ENCODE assay signal across 8 mouse cellular contexts in genomic region chr17:84112411-84113031, GRCm38 (mm10).
A peak's percentile ranks its signal among the peaks of the same experiment; 100 is the strongest.
DNase-seq lines count a peak whose midpoint lies in the region; ATAC-seq lines count a peak whose summit lies in the region.

No protein-coding gene starts in this region.

- H3K36me3 ChIP-seq in heart, embryonic 11.5 days (ENCODE audit: control insufficient read depth, insufficient read depth, low read length) = no peaks in the 10 kb centered on the region
- no peaks in the 10 kb centered on the region for H3K36me3 ChIP-seq in liver, embryonic 16.5 days (ENCODE audit: control insufficient read depth, insufficient read depth)

- peak; percentile 99 for DNase-seq in heart, adult 11 months
- peak; percentile 47 for DNase-seq in embryo, embryonic 10.5 days (ENCODE audit: low spot score)
- DNase-seq in heart, postnatal 10 days = peak; percentile 80
- DNase-seq in natural killer cell, adult 2 months (ENCODE audit: low spot score in 2 of 2) = no peak
- DNase-seq in spleen, postnatal 4 days (ENCODE audit: low spot score in 2 of 2) = no peak

- no peaks in the 10 kb centered on the region for H3K27me3 ChIP-seq in heart, embryonic 11.5 days (ENCODE audit: control insufficient read depth, insufficient read depth, low read length)
- no peaks in the 10 kb centered on the region for H3K27me3 ChIP-seq in liver, embryonic 16.5 days (ENCODE audit: control insufficient read depth, insufficient read depth, low read depth, low read length)

- intact Hi-C loops in heart, postnatal 10 days (cut with DNase I) = loop anchor here (1.0 to 2.0 kb wide), 2 partner anchors 78 to 138 kb away; no protein-coding TSS in a partner anchor

- no peak for ATAC-seq in heart, embryonic 11.5 days (replicated peaks; ENCODE audit: insufficient number of reproducible peaks, low FRiP score, low TSS enrichment)
- no peak for ATAC-seq in liver, embryonic 16.5 days (ENCODE audit: low read depth)
- no peak for ATAC-seq in erythroid progenitor cell, adult 5-6 weeks (replicated peaks; ENCODE audit: low FRiP score, poor library complexity, severe bottlenecking)

- WGBS in heart, embryonic 11.5 days (ENCODE audit: insufficient replicate concordance) = 35% methylated on average over 6 of the region's 6 CpGs
- WGBS in liver, embryonic 16.5 days (ENCODE audit: insufficient replicate concordance) = 48% methylated on average over 6 of the region's 6 CpGs

- no peak overlapping the region for H3K9ac ChIP-seq in heart, embryonic 11.5 days (ENCODE audit: low read depth, low read length)
- H3K9ac ChIP-seq in liver, embryonic 16.5 days (ENCODE audit: low read depth, low read length) = no peak overlapping the region

- no peak overlapping the region for H3K4me2 ChIP-seq in heart, embryonic 11.5 days
- H3K4me2 ChIP-seq in liver, embryonic 16.5 days (ENCODE audit: low read depth, low read length) = no peak overlapping the region

- H3K9me3 ChIP-seq in heart, embryonic 11.5 days (replicated peaks; ENCODE audit: control insufficient read depth, low read length) = no peaks in the 10 kb centered on the region
- no peaks in the 10 kb centered on the region for H3K9me3 ChIP-seq in liver, embryonic 16.5 days (replicated peaks; ENCODE audit: control insufficient read depth, low read length)

- no peak overlapping the region for H3K27ac ChIP-seq in heart, embryonic 11.5 days (ENCODE audit: low read depth, low read length)
- peak overlapping the region; percentile 8; the same call in 1 of the 2 replicates for H3K27ac ChIP-seq in liver, embryonic 16.5 days (ENCODE audit: low read length)

- peaks cover 17% of the 10 kb centered on the region for H3K4me1 ChIP-seq in heart, embryonic 11.5 days (ENCODE audit: control insufficient read depth, insufficient read depth, low read length)
- peaks cover 56% of the 10 kb centered on the region for H3K4me1 ChIP-seq in liver, embryonic 16.5 days (ENCODE audit: control insufficient read depth, low read depth, low read length)

- H3K4me3 ChIP-seq in heart, embryonic 11.5 days (ENCODE audit: low read depth, low read length) = no peak overlapping the region
- no peak overlapping the region for H3K4me3 ChIP-seq in liver, embryonic 16.5 days (ENCODE audit: low read depth, low read length)

Comparison
In these comparisons a context has a peak if more than half of its experiments do, and no peak if none do; other contexts are left out.
1. DNase-seq: peak in heart, adult 11 months (single experiment), embryo, embryonic 10.5 days (single experiment) and heart, postnatal 10 days (2 of 2); none in natural killer cell, adult 2 months (0 of 2) and spleen, postnatal 4 days (0 of 2).